Mouse (Mus musculus) liver, adult 2 months (tissue): Measurements from ENCODE around the gene Aspa.

Source experiments
- CTCF ChIP-seq: fragments of 200-500 bp; IDR thresholded peaks from 2 replicates; pipeline ENCODE4 v1.5.1; 2011; ENCODE audit warnings: low read depth, low read length, control low read depth
- POLR2A ChIP-seq: fragments of 200-500 bp; IDR thresholded peaks from 2 replicates; pipeline ENCODE4 v1.6.1; 2011; ENCODE audit warnings: low read length, control low read depth; ENCODE audit not compliant: insufficient read depth; ENCODE audit errors: extremely low read depth

- TF ChIP-seq CTCF (no peak), POLR2A (no peak)
Observed at GRCm38 (mm10) chr11:73284351-73284750, 45.0 kb downstream of the Aspa start.
